Mouse (Mus musculus): ENCODE results near the gene Fam129b. TPM values are rescaled to one million over a fixed set of nuclear protein-coding genes. Genes with fewer than 3 reads are reported as not detected.

The Fam129b gene
- polyA plus RNA-seq, 1 experiment from 2014 or later: 11.9 TPM

DNA sequence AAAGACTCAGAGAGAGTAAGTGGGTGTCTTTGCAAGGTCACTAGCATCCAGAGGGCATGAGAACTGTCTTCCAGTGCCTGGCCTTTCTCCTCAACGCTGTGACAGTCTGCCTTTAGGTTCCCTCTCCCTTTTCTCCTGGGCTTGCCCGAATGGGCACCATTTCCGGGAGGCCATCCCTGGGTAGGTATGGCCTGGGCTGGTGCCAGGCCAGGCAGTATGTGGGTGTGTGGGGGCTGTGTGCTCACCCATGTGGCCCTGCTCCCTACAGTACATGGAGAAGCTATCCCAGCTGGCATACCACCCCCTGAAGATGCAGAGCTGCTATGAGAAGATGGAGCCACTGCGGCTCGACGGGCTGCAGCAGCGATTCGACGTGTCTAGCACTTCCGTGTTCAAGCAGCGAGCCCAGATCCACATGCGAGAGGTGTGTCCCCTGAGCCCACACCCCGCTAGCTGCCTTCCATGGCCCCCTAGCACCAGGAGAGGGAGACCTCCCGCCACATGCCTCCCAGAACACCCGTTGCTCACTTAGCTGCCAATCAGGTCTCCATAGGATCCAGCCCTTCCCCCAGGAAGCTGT is 46.0 kb downstream of the Fam129b start:
- H3K27me3 ChIP-seq (ENCODE audit: control insufficient read depth, insufficient read depth, low read depth, low read length): no peaks in the 10 kb centered on the region
- H3K27ac ChIP-seq (ENCODE audit: low read length): no peak overlapping the region
- H3K36me3 ChIP-seq (ENCODE audit: control insufficient read depth, insufficient read depth): peaks cover 5% of the 10 kb centered on the region; the same call in 1 of the 2 replicates
- H3K4me1 ChIP-seq (ENCODE audit: control insufficient read depth, low read depth, low read length): peaks cover 8% of the 10 kb centered on the region
- H3K4me3 ChIP-seq (ENCODE audit: low read depth, low read length): no peak overlapping the region
- no peaks in the 10 kb centered on the region for H3K9me3 ChIP-seq (replicated peaks; ENCODE audit: control insufficient read depth, low read length)
- H3K4me2 ChIP-seq (ENCODE audit: low read depth, low read length): no peak overlapping the region
- H3K9ac ChIP-seq (ENCODE audit: low read depth, low read length): no peak overlapping the region
- no peak for ATAC-seq (ENCODE audit: low read depth)
- 87% methylated on average over 15 of the region's 15 CpGs for WGBS (ENCODE audit: insufficient replicate concordance)

DNA sequence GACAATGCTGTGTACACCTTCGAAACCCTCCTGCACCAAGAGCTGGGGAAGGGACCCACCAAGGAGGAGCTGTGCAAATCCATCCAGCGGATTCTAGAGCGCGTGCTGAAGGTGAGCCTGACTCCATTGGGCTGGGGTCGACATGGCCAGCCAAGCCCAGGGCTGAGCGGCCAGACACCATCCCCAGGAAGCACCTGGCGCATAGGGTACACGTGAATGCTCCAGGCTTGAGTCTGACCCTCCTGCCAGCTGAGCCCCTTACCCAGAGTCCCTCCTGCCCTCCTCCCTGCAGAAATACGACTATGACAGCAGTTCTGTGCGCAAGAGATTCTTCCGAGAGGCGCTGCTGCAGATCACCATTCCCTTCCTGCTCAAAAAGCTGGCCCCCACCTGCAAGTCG is 46.6 kb downstream of the Fam129b start:
- WGBS (ENCODE audit: insufficient replicate concordance): 75% methylated on average over 13 of the region's 13 CpGs
- Histone ChIP-seq H3K36me3 (ENCODE audit: control insufficient read depth, insufficient read depth) (peaks cover 5% of the 10 kb centered on the region; the same call in 1 of the 2 replicates), H3K27me3 (ENCODE audit: control insufficient read depth, insufficient read depth, low read depth, low read length) (no peaks in the 10 kb centered on the region), H3K4me2 (ENCODE audit: low read depth, low read length) (no peak overlapping the region), H3K4me1 (ENCODE audit: control insufficient read depth, low read depth, low read length) (peaks cover 4% of the 10 kb centered on the region), H3K4me3 (ENCODE audit: low read depth, low read length) (no peak overlapping the region), H3K9me3 (replicated peaks; ENCODE audit: control insufficient read depth, low read length) (no peaks in the 10 kb centered on the region), H3K9ac (ENCODE audit: low read depth, low read length) (no peak overlapping the region), H3K27ac (ENCODE audit: low read length) (no peak overlapping the region)
- no peak for ATAC-seq (ENCODE audit: low read depth)

DNA sequence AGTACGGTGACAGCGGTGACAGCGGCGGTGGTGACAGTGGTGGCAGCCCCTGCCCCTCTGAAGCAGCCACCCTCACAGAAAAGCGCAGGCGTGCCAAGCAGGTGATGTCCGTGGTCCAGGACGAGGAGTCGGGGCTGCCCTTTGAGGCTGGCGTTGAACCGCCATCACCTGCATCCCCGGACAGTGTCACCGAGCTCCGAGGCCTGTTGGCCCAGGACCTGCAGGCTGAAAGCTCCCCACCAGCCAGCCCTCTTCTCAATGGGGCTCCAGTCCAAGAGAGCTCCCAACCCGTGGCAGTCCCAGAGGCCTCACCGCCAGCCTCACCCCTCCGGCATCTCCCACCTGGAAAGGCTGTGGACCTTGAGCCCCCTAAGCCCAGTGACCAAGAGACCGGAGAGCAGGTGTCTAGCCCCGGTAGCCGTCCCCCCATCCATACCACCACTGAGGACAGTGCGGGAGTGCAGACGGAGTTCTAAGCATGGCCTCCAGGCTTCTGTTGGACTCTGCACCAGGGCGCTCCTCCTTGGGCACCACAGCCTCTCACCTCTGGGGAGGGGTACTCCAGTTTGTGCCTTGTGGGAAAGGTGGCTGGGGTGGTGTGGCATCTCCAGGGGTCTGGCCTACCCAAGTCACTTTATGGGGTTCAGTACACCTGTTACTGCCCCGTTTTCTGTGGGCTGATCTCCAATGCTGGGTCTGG is 47.8 kb downstream of the Fam129b start:
- Histone ChIP-seq H3K9me3 (replicated peaks; ENCODE audit: control insufficient read depth, low read length) (no peaks in the 10 kb centered on the region), H3K9ac (ENCODE audit: low read depth, low read length) (no peak overlapping the region), H3K4me3 (ENCODE audit: low read depth, low read length) (no peak overlapping the region), H3K27me3 (ENCODE audit: control insufficient read depth, insufficient read depth, low read depth, low read length) (no peaks in the 10 kb centered on the region), H3K36me3 (ENCODE audit: control insufficient read depth, insufficient read depth) (peaks cover 5% of the 10 kb centered on the region; the same call in 1 of the 2 replicates), H3K27ac (ENCODE audit: low read length) (no peak overlapping the region), H3K4me1 (ENCODE audit: control insufficient read depth, low read depth, low read length) (peaks cover 7% of the 10 kb centered on the region), H3K4me2 (ENCODE audit: low read depth, low read length) (no peak overlapping the region)
- 81% methylated on average over 24 of the region's 24 CpGs for WGBS (ENCODE audit: insufficient replicate concordance)
- ATAC-seq (ENCODE audit: low read depth): no peak

DNA sequence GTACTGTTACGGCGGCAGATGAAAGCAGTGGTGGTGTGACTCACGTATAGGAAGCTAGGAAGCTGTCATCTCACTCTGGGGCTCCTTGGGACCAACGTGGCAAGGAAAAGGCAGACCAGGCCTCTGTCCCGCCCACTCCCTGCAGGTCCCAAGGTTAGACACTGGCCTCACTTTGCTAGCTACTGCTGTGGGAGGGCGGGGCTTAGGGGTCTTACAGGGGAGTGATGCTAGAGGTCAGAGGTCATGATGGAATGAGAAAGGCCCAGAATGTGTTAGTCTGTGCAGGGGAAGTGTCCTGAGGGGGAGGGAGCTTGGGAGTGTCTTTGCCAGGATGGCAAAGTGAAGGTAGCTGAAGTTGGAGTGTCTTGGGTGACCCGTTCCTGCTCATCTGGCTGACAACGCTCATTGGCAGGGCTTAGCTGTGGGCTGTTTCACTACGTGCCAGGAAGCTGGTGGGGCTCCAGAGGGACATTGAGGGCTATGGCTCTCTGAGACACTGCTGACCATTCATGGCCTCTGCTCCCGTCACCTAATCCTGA is 48.5 kb downstream of the Fam129b start:
- Histone ChIP-seq H3K27me3 (ENCODE audit: control insufficient read depth, insufficient read depth, low read depth, low read length) (no peaks in the 10 kb centered on the region), H3K9ac (ENCODE audit: low read depth, low read length) (no peak overlapping the region), H3K36me3 (ENCODE audit: control insufficient read depth, insufficient read depth) (peaks cover 5% of the 10 kb centered on the region; the same call in 1 of the 2 replicates), H3K4me1 (ENCODE audit: control insufficient read depth, low read depth, low read length) (peaks cover 7% of the 10 kb centered on the region), H3K9me3 (replicated peaks; ENCODE audit: control insufficient read depth, low read length) (no peaks in the 10 kb centered on the region), H3K4me3 (ENCODE audit: low read depth, low read length) (no peak overlapping the region), H3K4me2 (ENCODE audit: low read depth, low read length) (no peak overlapping the region), H3K27ac (ENCODE audit: low read length) (no peak overlapping the region)
- ATAC-seq (ENCODE audit: low read depth): no peak
- 67% methylated on average over 10 of the region's 10 CpGs for WGBS (ENCODE audit: insufficient replicate concordance)

DNA sequence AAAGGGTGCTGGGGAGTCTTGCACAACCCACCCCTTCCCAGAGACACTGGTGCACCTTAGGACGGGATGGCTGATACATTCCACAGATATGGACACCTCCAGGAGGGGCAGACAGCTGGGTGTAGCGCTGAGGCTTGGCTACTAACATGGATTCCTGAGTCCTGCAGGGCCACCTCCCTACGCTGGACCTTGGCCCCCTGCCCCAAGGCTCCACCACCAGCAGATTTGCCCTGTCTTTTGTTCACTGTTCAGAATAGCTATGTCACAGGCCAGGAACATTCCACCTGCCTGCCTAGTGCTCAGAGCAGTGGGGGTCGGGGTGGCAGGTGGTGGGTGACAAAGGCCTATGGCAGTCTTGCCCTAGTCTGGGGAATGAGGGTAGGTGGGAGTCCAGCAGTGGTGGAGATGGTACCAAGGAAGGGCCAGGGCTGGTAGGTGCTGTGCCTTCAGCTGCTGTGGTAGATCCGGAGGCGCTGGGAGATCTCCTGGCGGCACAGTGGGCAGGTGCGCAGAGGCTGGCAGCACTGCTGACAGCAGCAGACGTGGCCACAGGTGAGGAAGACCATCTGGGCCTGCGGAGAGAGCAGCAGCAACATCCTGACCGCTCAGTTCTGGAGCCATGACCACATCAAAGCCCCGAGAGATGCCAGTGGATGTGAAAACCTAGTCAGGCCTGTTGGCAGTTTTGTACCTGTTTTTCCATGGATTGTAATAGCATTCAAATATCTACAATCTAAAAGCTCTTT is 50.6 kb downstream of the Fam129b start:
- ATAC-seq (ENCODE audit: low read depth): no peak
- Histone ChIP-seq H3K4me1 (ENCODE audit: control insufficient read depth, low read depth, low read length) (peaks cover 7% of the 10 kb centered on the region), H3K4me2 (ENCODE audit: low read depth, low read length) (no peak overlapping the region), H3K9ac (ENCODE audit: low read depth, low read length) (no peak overlapping the region), H3K36me3 (ENCODE audit: control insufficient read depth, insufficient read depth) (no peaks in the 10 kb centered on the region), H3K9me3 (replicated peaks; ENCODE audit: control insufficient read depth, low read length) (no peaks in the 10 kb centered on the region), H3K4me3 (ENCODE audit: low read depth, low read length) (no peak overlapping the region), H3K27me3 (ENCODE audit: control insufficient read depth, insufficient read depth, low read depth, low read length) (no peaks in the 10 kb centered on the region), H3K27ac (ENCODE audit: low read length) (no peak overlapping the region)
- 78% methylated on average over 12 of the region's 12 CpGs for WGBS (ENCODE audit: insufficient replicate concordance)

DNA sequence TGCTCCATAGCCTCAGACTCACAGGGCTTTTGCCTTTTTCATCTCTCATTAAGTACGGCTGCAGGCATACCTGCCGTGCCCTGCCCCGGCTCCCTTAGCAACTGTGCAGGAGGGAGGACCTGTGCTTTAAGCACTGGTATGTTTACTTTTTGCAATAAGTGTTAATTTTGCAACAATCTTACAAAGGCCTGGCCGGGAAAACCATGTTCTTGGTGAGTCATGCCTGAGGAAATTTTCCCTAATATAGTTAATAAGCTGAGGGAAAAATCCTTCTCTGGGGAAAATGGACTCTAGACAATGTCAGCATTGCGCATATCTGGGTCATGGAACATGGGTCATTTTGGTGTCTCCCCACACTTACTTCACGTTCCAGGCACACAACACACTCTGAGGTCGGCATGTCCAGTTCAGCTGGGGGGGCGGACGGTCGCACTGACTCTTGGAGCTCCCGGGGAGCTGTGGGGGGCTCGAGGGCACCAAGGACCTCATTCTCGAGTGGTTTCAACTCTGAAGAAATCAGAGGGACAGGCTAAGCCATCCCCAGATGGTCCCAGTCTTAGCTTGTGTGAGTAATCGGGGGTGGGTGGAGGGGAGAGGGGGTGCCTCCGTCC is 51.8 kb downstream of the Fam129b start:
- Histone ChIP-seq H3K36me3 (ENCODE audit: control insufficient read depth, insufficient read depth) (no peaks in the 10 kb centered on the region), H3K9me3 (replicated peaks; ENCODE audit: control insufficient read depth, low read length) (no peaks in the 10 kb centered on the region), H3K4me1 (ENCODE audit: control insufficient read depth, low read depth, low read length) (peaks cover 7% of the 10 kb centered on the region), H3K27me3 (ENCODE audit: control insufficient read depth, insufficient read depth, low read depth, low read length) (no peaks in the 10 kb centered on the region), H3K27ac (ENCODE audit: low read length) (peak overlapping the region; percentile 17; the same call in 1 of the 2 replicates), H3K9ac (ENCODE audit: low read depth, low read length) (no peak overlapping the region), H3K4me3 (ENCODE audit: low read depth, low read length) (no peak overlapping the region), H3K4me2 (ENCODE audit: low read depth, low read length) (no peak overlapping the region)
- ATAC-seq (ENCODE audit: low read depth): no peak
- WGBS (ENCODE audit: insufficient replicate concordance): 67% methylated on average over 15 of the region's 15 CpGs

DNA sequence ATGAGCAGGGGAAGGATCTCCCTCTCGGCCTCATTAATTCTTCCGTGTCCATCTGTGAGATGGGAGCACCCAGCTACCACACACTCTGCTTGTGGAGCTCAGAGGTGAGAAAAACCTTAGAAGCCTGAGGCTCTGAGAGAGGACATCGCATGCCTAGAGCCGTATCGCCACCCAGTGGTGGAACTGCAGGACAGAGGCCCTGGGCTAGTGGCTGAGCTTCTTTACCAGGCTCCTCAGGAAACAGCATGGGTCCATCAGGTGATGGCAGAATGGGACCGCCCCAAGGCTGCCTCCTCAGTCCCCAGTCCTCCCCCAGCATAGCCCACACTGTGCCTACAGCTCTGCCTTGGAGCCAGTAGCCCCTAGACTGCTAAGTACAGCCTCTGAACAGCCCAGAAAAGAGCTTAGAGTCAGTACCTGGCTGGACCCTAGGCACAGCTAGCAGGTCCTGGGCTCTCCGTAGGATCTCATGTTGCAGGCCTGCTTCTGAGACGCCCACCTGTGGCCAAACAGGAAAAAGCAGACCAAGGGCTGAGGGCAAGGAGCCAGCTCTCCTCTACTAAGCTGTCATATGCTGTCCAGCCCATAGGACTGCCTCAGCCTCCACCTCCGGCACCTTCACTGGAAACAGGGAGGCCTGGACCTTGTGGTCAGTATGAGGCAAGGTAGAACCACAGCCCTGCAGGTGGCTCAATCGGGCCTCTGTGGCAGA is 52.5 kb downstream of the Fam129b start:
- 29% methylated on average over 10 of the region's 10 CpGs for WGBS (ENCODE audit: insufficient replicate concordance)
- Histone ChIP-seq H3K9me3 (replicated peaks; ENCODE audit: control insufficient read depth, low read length) (no peaks in the 10 kb centered on the region), H3K4me3 (ENCODE audit: low read depth, low read length) (no peak overlapping the region), H3K36me3 (ENCODE audit: control insufficient read depth, insufficient read depth) (no peaks in the 10 kb centered on the region), H3K4me1 (ENCODE audit: control insufficient read depth, low read depth, low read length) (peaks cover 7% of the 10 kb centered on the region), H3K27ac (ENCODE audit: low read length) (peak overlapping the region; percentile 73), H3K9ac (ENCODE audit: low read depth, low read length) (no peak overlapping the region), H3K4me2 (ENCODE audit: low read depth, low read length) (no peak overlapping the region), H3K27me3 (ENCODE audit: control insufficient read depth, insufficient read depth, low read depth, low read length) (no peaks in the 10 kb centered on the region)
- peak; percentile 63 for ATAC-seq (ENCODE audit: low read depth)

DNA sequence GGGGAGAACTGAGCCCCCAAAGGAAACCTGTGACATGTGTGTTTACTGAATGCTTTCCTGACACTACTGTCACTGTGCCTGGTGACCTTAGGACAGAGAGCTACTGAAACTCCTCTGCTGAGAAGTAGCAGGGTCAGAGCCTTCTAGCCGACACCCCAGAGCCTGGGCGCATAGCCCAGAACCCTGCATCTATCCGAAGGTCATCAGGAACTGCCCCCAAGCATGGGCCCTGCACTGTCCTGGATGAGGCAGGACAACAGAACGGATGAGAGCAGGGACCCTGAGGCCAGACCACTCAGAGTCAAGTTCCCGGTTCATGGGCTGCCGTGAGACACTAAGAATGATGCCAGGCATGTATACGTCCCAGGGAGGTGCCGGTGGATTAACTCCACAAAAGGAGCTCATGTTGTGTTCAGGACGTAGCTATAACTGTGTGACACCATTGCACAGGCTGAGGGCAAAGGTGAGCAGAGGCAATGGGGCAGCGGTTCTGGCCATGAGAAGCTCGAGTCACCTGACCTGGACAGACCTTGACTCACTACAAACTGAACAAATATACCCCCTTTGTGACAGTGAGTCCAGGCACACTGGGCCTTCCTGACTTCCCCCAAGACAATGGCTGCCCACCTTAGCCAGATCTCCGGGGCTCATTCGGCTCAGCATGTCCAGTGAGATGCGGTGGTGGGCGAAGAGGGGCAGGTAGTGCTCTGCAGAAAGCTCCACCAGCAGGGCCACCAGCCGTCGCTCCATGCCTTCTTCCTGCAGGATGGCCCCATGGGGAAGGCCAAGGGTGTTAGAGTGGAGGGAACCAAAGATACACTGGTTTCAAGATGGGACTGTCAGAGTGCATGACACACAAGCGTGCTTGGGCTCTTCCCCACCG is 53.3 kb downstream of the Fam129b start:
- ATAC-seq (ENCODE audit: low read depth): peak; percentile 73
- Histone ChIP-seq H3K9me3 (replicated peaks; ENCODE audit: control insufficient read depth, low read length) (no peaks in the 10 kb centered on the region), H3K4me1 (ENCODE audit: control insufficient read depth, low read depth, low read length) (peaks cover 7% of the 10 kb centered on the region), H3K9ac (ENCODE audit: low read depth, low read length) (no peak overlapping the region), H3K4me2 (ENCODE audit: low read depth, low read length) (no peak overlapping the region), H3K27ac (ENCODE audit: low read length) (peak overlapping the region; percentile 73), H3K4me3 (ENCODE audit: low read depth, low read length) (no peak overlapping the region), H3K27me3 (ENCODE audit: control insufficient read depth, insufficient read depth, low read depth, low read length) (no peaks in the 10 kb centered on the region), H3K36me3 (ENCODE audit: control insufficient read depth, insufficient read depth) (no peaks in the 10 kb centered on the region)
- WGBS (ENCODE audit: insufficient replicate concordance): 71% methylated on average over 19 of the region's 19 CpGs

Measured in liver, embryonic 16.5 days (tissue).